Mouse (Mus musculus): ENCODE results near the gene Inppl1. TPM values are rescaled to one million over a fixed set of nuclear protein-coding genes. Genes with fewer than 3 reads are reported as not detected.

Gene Inppl1
- polyA plus RNA-seq, 1 experiment from 2014 or later: 16.6 TPM

DNA sequence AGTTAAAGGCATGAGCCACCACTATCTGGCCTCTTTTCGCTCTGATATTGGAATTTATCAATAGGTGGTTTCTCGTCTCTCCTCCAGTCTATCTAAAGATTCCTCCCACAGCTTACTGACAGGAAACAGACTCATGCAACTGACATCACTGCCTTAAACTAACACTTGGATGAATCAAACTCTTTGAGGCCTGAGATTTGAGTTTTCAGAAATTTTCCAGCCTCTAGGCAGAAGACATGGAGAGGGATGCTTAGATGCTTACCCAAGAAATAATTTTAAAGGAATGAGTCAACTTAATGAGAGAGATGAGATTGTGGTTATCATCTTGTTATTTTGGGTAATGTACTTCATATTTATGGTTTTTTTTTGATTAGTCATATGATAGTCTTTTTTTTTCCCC lies 15.8 kb upstream of the Inppl1 start:
- H3K9me3 ChIP-seq (ENCODE audit: control insufficient read depth, low read length): no peaks in the 10 kb centered on the region
- no peak for ATAC-seq (ENCODE audit: low FRiP score, low TSS enrichment)
- H3K36me3 ChIP-seq (ENCODE audit: control insufficient read depth, insufficient read depth, low read length): no peaks in the 10 kb centered on the region
- no peak overlapping the region for H3K4me3 ChIP-seq (ENCODE audit: low read depth, low read length)
- H3K9ac ChIP-seq (ENCODE audit: low read length): no peak overlapping the region
- H3K4me1 ChIP-seq (replicated peaks; ENCODE audit: control insufficient read depth, insufficient read depth): no peaks in the 10 kb centered on the region
- DNase-seq (ENCODE audit: low spot score): no peak
- no peak overlapping the region for H3K27ac ChIP-seq (replicated peaks)
- no peak for TF ChIP-seq CTCF (IDR thresholded peaks at IDR 0.05; ENCODE audit: low read depth)
- TF ChIP-seq EP300 (optimal IDR thresholded peaks at IDR 0.05): no peak
- no peak overlapping the region for H3K4me2 ChIP-seq (replicated peaks; ENCODE audit: low read depth)
- no peaks in the 10 kb centered on the region for H3K27me3 ChIP-seq (ENCODE audit: control insufficient read depth, insufficient read depth, low read length)
- WGBS: 75% methylated on average over 2 of the region's 2 CpGs

DNA sequence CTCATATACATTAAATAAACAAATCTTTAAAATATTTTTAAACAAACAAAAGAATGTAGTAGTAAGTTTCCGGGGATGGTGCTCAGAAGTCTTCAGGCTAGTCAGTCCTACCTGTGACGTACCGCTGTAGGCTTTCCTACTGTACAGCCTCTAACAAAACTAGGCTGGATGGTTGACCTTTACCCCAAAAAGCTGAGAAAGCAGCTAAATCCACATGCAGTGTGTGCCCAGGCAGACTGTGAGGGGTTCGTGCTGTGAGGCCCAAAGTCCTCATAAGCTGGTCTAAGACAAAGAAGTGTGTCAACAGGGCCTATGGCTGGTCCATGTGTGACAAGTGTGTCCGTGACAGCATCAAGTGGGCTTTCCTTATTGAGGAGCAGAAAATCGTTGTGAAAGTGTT lies 14.8 kb upstream of the Inppl1 start:
- Histone ChIP-seq H3K4me1 (replicated peaks; ENCODE audit: control insufficient read depth, insufficient read depth) (no peaks in the 10 kb centered on the region), H3K4me3 (ENCODE audit: low read depth, low read length) (no peak overlapping the region)
- 76% methylated on average over 6 of the region's 6 CpGs for WGBS

GRCm38 (mm10) chr7:101851689-101852088 lies 13.7 kb upstream of the Inppl1 start:
- H3K36me3 ChIP-seq (ENCODE audit: control insufficient read depth, insufficient read depth, low read length): no peaks in the 10 kb centered on the region
- no peaks in the 10 kb centered on the region for H3K9me3 ChIP-seq (ENCODE audit: control insufficient read depth, low read length)
- no peaks in the 10 kb centered on the region for H3K27me3 ChIP-seq (ENCODE audit: control insufficient read depth, insufficient read depth, low read length)
- H3K4me1 ChIP-seq (replicated peaks; ENCODE audit: control insufficient read depth, insufficient read depth): no peaks in the 10 kb centered on the region
- no peak for ATAC-seq (ENCODE audit: low FRiP score, low TSS enrichment)
- H3K4me2 ChIP-seq (replicated peaks; ENCODE audit: low read depth): no peak overlapping the region
- DNase-seq (ENCODE audit: low spot score): no peak
- H3K27ac ChIP-seq (replicated peaks): no peak overlapping the region
- no peak overlapping the region for H3K4me3 ChIP-seq (ENCODE audit: low read depth, low read length)
- no peak overlapping the region for H3K9ac ChIP-seq (ENCODE audit: low read length)
- no peak for TF ChIP-seq EP300 (optimal IDR thresholded peaks at IDR 0.05)
- TF ChIP-seq CTCF (IDR thresholded peaks at IDR 0.05; ENCODE audit: low read depth): no peak
- 76% methylated on average over 6 of the region's 6 CpGs for WGBS

More for the DNA sequence above, 14.8 kb upstream of the Inppl1 start:
- Histone ChIP-seq H3K9me3 (ENCODE audit: control insufficient read depth, low read length) (no peaks in the 10 kb centered on the region), H3K4me2 (replicated peaks; ENCODE audit: low read depth) (no peak overlapping the region), H3K36me3 (ENCODE audit: control insufficient read depth, insufficient read depth, low read length) (no peaks in the 10 kb centered on the region), H3K27ac (replicated peaks) (no peak overlapping the region), H3K9ac (ENCODE audit: low read length) (no peak overlapping the region), H3K27me3 (ENCODE audit: control insufficient read depth, insufficient read depth, low read length) (no peaks in the 10 kb centered on the region)
- ATAC-seq (ENCODE audit: low FRiP score, low TSS enrichment) (no peak), DNase-seq (ENCODE audit: low spot score) (no peak)
- TF ChIP-seq CTCF (IDR thresholded peaks at IDR 0.05; ENCODE audit: low read depth) (no peak), EP300 (optimal IDR thresholded peaks at IDR 0.05) (no peak)

- H3K27me3 ChIP-seq (ENCODE audit: control insufficient read depth, insufficient read depth, low read length): no peaks in the 10 kb centered on the region
- DNase-seq (ENCODE audit: low spot score) (no peak), ATAC-seq (ENCODE audit: low FRiP score, low TSS enrichment) (peak; percentile 61; the same call in 1 of the 2 replicates)
- 85% methylated on average over 1 of the region's 1 CpGs for WGBS
- H3K4me1 ChIP-seq (replicated peaks; ENCODE audit: control insufficient read depth, insufficient read depth): no peaks in the 10 kb centered on the region
- H3K4me3 ChIP-seq (ENCODE audit: low read depth, low read length): no peak overlapping the region
- TF ChIP-seq EP300 (optimal IDR thresholded peaks at IDR 0.05): no peak
- H3K9ac ChIP-seq (ENCODE audit: low read length): no peak overlapping the region
- H3K4me2 ChIP-seq (replicated peaks; ENCODE audit: low read depth): no peak overlapping the region
- H3K27ac ChIP-seq (replicated peaks): no peak overlapping the region
- no peaks in the 10 kb centered on the region for H3K9me3 ChIP-seq (ENCODE audit: control insufficient read depth, low read length)
- no peaks in the 10 kb centered on the region for H3K36me3 ChIP-seq (ENCODE audit: control insufficient read depth, insufficient read depth, low read length)
These were observed 9.9 kb upstream of the Inppl1 start for GRCm38 (mm10) chr7:101847934-101848333.

- H3K4me2 ChIP-seq (replicated peaks; ENCODE audit: low read depth): no peak overlapping the region
- H3K9ac ChIP-seq (ENCODE audit: low read length): no peak overlapping the region
- 52% methylated on average over 6 of the region's 6 CpGs for WGBS
- no peak for DNase-seq (ENCODE audit: low spot score)
- no peak overlapping the region for H3K4me3 ChIP-seq (ENCODE audit: low read depth, low read length)
- ATAC-seq (ENCODE audit: low FRiP score, low TSS enrichment): no peak
- no peaks in the 10 kb centered on the region for H3K4me1 ChIP-seq (replicated peaks; ENCODE audit: control insufficient read depth, insufficient read depth)
- H3K36me3 ChIP-seq (ENCODE audit: control insufficient read depth, insufficient read depth, low read length): no peaks in the 10 kb centered on the region
- TF ChIP-seq EP300 (optimal IDR thresholded peaks at IDR 0.05) (no peak), CTCF (IDR thresholded peaks at IDR 0.05; ENCODE audit: low read depth) (no peak)
- H3K9me3 ChIP-seq (ENCODE audit: control insufficient read depth, low read length): no peaks in the 10 kb centered on the region
- H3K27ac ChIP-seq (replicated peaks): no peak overlapping the region
- no peaks in the 10 kb centered on the region for H3K27me3 ChIP-seq (ENCODE audit: control insufficient read depth, insufficient read depth, low read length)
These were observed 6.2 kb upstream of the Inppl1 start for GRCm38 (mm10) chr7:101844186-101844585.

DNA sequence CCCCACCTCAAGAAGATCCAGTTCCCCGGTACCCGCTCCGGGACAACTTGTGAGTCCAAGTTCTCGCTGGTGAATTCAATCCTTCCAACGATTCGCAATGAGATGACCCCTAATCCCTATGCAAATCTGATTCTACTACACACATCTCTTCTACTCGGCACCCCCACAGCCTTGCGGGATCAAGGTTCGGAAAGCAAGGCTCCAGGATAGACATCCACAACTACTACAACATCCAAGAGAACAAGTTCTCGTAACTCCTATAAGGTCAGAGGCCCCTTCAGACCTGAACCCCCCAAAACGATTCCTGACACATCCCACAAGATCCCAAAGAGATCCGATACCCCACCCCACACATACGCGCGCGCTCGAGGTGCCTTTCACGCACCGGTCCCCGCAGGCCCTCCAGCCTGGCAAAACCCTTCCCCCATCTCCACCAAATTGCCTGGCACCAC lies 849 bp downstream of the Inppl1 start:
- WGBS: 0% methylated on average over 20 of the region's 20 CpGs
- peak overlapping the region; percentile 87 for H3K4me3 ChIP-seq (ENCODE audit: low read depth, low read length)
- peak; percentile 12 for ATAC-seq (ENCODE audit: low FRiP score, low TSS enrichment)
- TF ChIP-seq CTCF (IDR thresholded peaks at IDR 0.05; ENCODE audit: low read depth) (no peak), EP300 (optimal IDR thresholded peaks at IDR 0.05) (no peak)
- H3K4me1 ChIP-seq (replicated peaks; ENCODE audit: control insufficient read depth, insufficient read depth): peaks cover 7% of the 10 kb centered on the region; the same call in 1 of the 2 replicates
- H3K9ac ChIP-seq (ENCODE audit: low read length): peak overlapping the region; percentile 95
- H3K9me3 ChIP-seq (ENCODE audit: control insufficient read depth, low read length): no peaks in the 10 kb centered on the region
- peak overlapping the region; percentile 94 for H3K27ac ChIP-seq (replicated peaks)
- H3K27me3 ChIP-seq (ENCODE audit: control insufficient read depth, insufficient read depth, low read length): no peaks in the 10 kb centered on the region
- no peak for DNase-seq (ENCODE audit: low spot score)
- H3K4me2 ChIP-seq (replicated peaks; ENCODE audit: low read depth): peak overlapping the region; percentile 91
- peaks cover 14% of the 10 kb centered on the region for H3K36me3 ChIP-seq (ENCODE audit: control insufficient read depth, insufficient read depth, low read length)

Measured in stomach, postnatal 0 days (tissue).